Mouse (Mus musculus) forebrain, postnatal 0 days (tissue): ENCODE measurements around the gene Lhx9. TPM values are rescaled to one million over a fixed set of nuclear protein-coding genes. Genes with fewer than 3 reads are reported as not detected.
A peak's percentile ranks its signal among the peaks of the same experiment; 100 is the strongest.

Source experiments
- ATAC-seq: fragments of 200-750 bp; cut with Nextera tagmentation; 2 replicates; pipeline ENCODE4 v1.8.0; 2017; ENCODE audit warnings: mild to moderate bottlenecking, moderate library complexity
- DNase-seq: peaks from one replicate; pipeline ENCODE4 v3.0.0-alpha.2; 2015
- H3K27ac ChIP-seq: fragments of 300-500 bp; sonication (generic); 2 replicates; pipeline ENCODE4 v1.5.1; 2014; ENCODE audit warnings: low read depth, mild to moderate bottlenecking, antibody characterized with exemption, low read length, moderate library complexity, mixed read lengths
- H3K27me3 ChIP-seq: fragments of 300-500 bp; sonication (generic); 2 replicates; pipeline ENCODE4 v1.6.1; 2014; ENCODE audit warnings: mild to moderate bottlenecking, low read length, mixed read lengths; ENCODE audit not compliant: insufficient read depth
- H3K36me3 ChIP-seq: fragments of 300-500 bp; sonication (generic); 2 replicates; pipeline ENCODE4 v1.6.1; 2014; ENCODE audit warnings: mild to moderate bottlenecking, moderate library complexity; ENCODE audit not compliant: insufficient read depth
- H3K4me1 ChIP-seq: fragments of 300-500 bp; sonication (generic); 2 replicates; pipeline ENCODE4 v1.6.1; 2014; ENCODE audit warnings: antibody characterized with exemption; ENCODE audit not compliant: insufficient read depth
- H3K4me2 ChIP-seq: fragments of 300-500 bp; sonication (generic); 2 replicates; pipeline ENCODE4 v1.6.1; 2014; ENCODE audit warnings: low read depth, mild to moderate bottlenecking, moderate library complexity
- H3K4me3 ChIP-seq: fragments of 300-500 bp; sonication (generic); 2 replicates; pipeline ENCODE4 v1.5.1; 2014; ENCODE audit warnings: low read depth, low read length, mixed read lengths
- H3K9ac ChIP-seq: fragments of 300-500 bp; sonication (generic); 2 replicates; pipeline ENCODE4 v1.6.1; 2014; ENCODE audit warnings: mild to moderate bottlenecking
- H3K9me3 ChIP-seq: fragments of 300-500 bp; sonication (generic); 2 replicates; pipeline ENCODE4 v1.6.1; 2016; ENCODE audit warnings: low read length
- CTCF ChIP-seq: sonication (generic); IDR thresholded peaks from 2 replicates; pipeline ENCODE4 v1.5.1; 2016; ENCODE audit warnings: antibody characterized with exemption, control low read depth, low read depth
- WGBS: fragments of 180-500 bp; shearing (Covaris S2); extraction: QIAGEN DNeasy Blood & Tissue Kit; methylation state at CpG from one replicate; pipeline ENCODE4 v1.1.7; 2014; 5-methylcytosine and 5-hydroxymethylcytosine counted together
- polyA plus RNA-seq: library from polyadenylated mRNA; unstranded; fragments of >200 nt; fragmentation: Nextera tagmentation; extraction: Ambion mirVana; gene quantifications from 2 replicates; pipeline ENCODE4 v1.2.1, GENCODE M21; 2015
- total RNA-seq: library from RNA; depleted of rRNA; stranded (reverse); fragments of >200 nt; gene quantifications from 2 replicates; pipeline ENCODE4 v1.2.3, GENCODE M21; 2014; rRNA removed

Gene Lhx9
- total and polyA plus RNA-seq, 2 experiments from 2014 or later = 26.8 to 30.9 TPM

- no peak overlapping the region for H3K27ac ChIP-seq
- no peaks in the 10 kb centered on the region for H3K4me1 ChIP-seq
- H3K4me3 ChIP-seq = no peak overlapping the region
- no peaks in the 10 kb centered on the region for H3K9me3 ChIP-seq
- ATAC-seq (no peak), DNase-seq (no peak)
- no peak overlapping the region for H3K4me2 ChIP-seq
- H3K27me3 ChIP-seq = no peaks in the 10 kb centered on the region
- no peaks in the 10 kb centered on the region for H3K36me3 ChIP-seq
- no peak overlapping the region for H3K9ac ChIP-seq
- no peak for TF ChIP-seq CTCF
- WGBS = 92% methylated on average over 7 of the region's 7 CpGs
Measured at GRCm38 (mm10) chr1:138822255-138822984, 26.0 kb downstream of the Lhx9 start.

- H3K4me2 ChIP-seq = no peak overlapping the region
- H3K9me3 ChIP-seq = no peaks in the 10 kb centered on the region
- no peaks in the 10 kb centered on the region for H3K36me3 ChIP-seq
- no peak for TF ChIP-seq CTCF
- H3K27me3 ChIP-seq = no peaks in the 10 kb centered on the region
- ATAC-seq (no peak; the same call in 1 of the 2 replicates), DNase-seq (no peak)
- WGBS = 66% methylated on average over 3 of the region's 3 CpGs
- no peak overlapping the region for H3K4me3 ChIP-seq
- H3K27ac ChIP-seq = no peak overlapping the region
- no peak overlapping the region for H3K9ac ChIP-seq
- no peaks in the 10 kb centered on the region for H3K4me1 ChIP-seq
Measured at GRCm38 (mm10) chr1:138801732-138802131, 46.6 kb downstream of the Lhx9 start.

GRCm38 (mm10) chr1:138801296-138801695 is 47.1 kb downstream of the Lhx9 start:
- Histone ChIP-seq H3K36me3 (no peaks in the 10 kb centered on the region), H3K9me3 (no peaks in the 10 kb centered on the region), H3K27ac (no peak overlapping the region), H3K4me2 (no peak overlapping the region), H3K27me3 (no peaks in the 10 kb centered on the region), H3K4me3 (no peak overlapping the region), H3K9ac (no peak overlapping the region), H3K4me1 (no peaks in the 10 kb centered on the region)
- ATAC-seq (no peak), DNase-seq (no peak)
- TF ChIP-seq CTCF = no peak
- 67% methylated on average over 3 of the region's 3 CpGs for WGBS

GRCm38 (mm10) chr1:138799692-138800314 is 48.6 kb downstream of the Lhx9 start:
- no peak overlapping the region for H3K4me2 ChIP-seq
- H3K9ac ChIP-seq = no peak overlapping the region
- H3K9me3 ChIP-seq = no peaks in the 10 kb centered on the region
- no peak for TF ChIP-seq CTCF
- ATAC-seq (no peak), DNase-seq (no peak)
- no peak overlapping the region for H3K4me3 ChIP-seq
- H3K36me3 ChIP-seq = no peaks in the 10 kb centered on the region
- no peaks in the 10 kb centered on the region for H3K27me3 ChIP-seq
- no peak overlapping the region for H3K27ac ChIP-seq
- no peaks in the 10 kb centered on the region for H3K4me1 ChIP-seq

GRCm38 (mm10) chr1:138798110-138798509 is 50.3 kb downstream of the Lhx9 start:
- Histone ChIP-seq H3K27me3 (no peaks in the 10 kb centered on the region), H3K36me3 (no peaks in the 10 kb centered on the region), H3K9ac (no peak overlapping the region), H3K9me3 (no peaks in the 10 kb centered on the region), H3K4me3 (no peak overlapping the region), H3K4me1 (no peaks in the 10 kb centered on the region), H3K4me2 (no peak overlapping the region), H3K27ac (no peak overlapping the region)
- 56% methylated on average over 5 of the region's 5 CpGs for WGBS
- DNase-seq = peak; percentile 58
- TF ChIP-seq CTCF = no peak
- ATAC-seq = peak; percentile 58

GRCm38 (mm10) chr1:138785856-138786255 is 62.5 kb downstream of the Lhx9 start:
- no peak for ATAC-seq
- DNase-seq = no peak
- H3K4me1 ChIP-seq = no peaks in the 10 kb centered on the region
- 35% methylated on average over 10 of the region's 10 CpGs for WGBS
- H3K4me3 ChIP-seq = no peak overlapping the region
- H3K9ac ChIP-seq = no peak overlapping the region
- no peak for TF ChIP-seq CTCF
- H3K27ac ChIP-seq = no peak overlapping the region
- H3K27me3 ChIP-seq = no peaks in the 10 kb centered on the region
- H3K4me2 ChIP-seq = no peak overlapping the region
- H3K9me3 ChIP-seq = no peaks in the 10 kb centered on the region
- no peaks in the 10 kb centered on the region for H3K36me3 ChIP-seq

- H3K27ac ChIP-seq = no peak overlapping the region
- no peaks in the 10 kb centered on the region for H3K4me1 ChIP-seq
- no peak for ATAC-seq
- no peak overlapping the region for H3K4me2 ChIP-seq
- no peak for DNase-seq
- TF ChIP-seq CTCF = no peak
- no peak overlapping the region for H3K9ac ChIP-seq
- 64% methylated on average over 5 of the region's 5 CpGs for WGBS
- no peak overlapping the region for H3K4me3 ChIP-seq
- H3K27me3 ChIP-seq = no peaks in the 10 kb centered on the region
- H3K36me3 ChIP-seq = no peaks in the 10 kb centered on the region
- no peaks in the 10 kb centered on the region for H3K9me3 ChIP-seq
Measured at GRCm38 (mm10) chr1:138784019-138784418, 64.4 kb downstream of the Lhx9 start.

Other genes with a start within 250 kb of the Lhx9 start
- 10.9 and 15.4 TPM in 2 replicates for gene Nek7, start 228.4 kb downstream of the Lhx9 start, total RNA-seq
- 9.9 and 15.3 TPM in 2 replicates for gene Nek7, start 228.4 kb downstream of the Lhx9 start, polyA plus RNA-seq
- gene 2310009B15Rik, start 8.3 kb upstream of the Lhx9 start, total RNA-seq = 33.0 and 37.4 TPM in 2 replicates
- 41.9 and 45.8 TPM in 2 replicates for gene 2310009B15Rik, start 8.3 kb upstream of the Lhx9 start, polyA plus RNA-seq
- gene Dennd1b, start 114.9 kb upstream of the Lhx9 start, total RNA-seq = 10.5 and 12.0 TPM in 2 replicates
- gene Dennd1b, start 114.9 kb upstream of the Lhx9 start, polyA plus RNA-seq = 4.1 and 5.6 TPM in 2 replicates